Mouse (Mus musculus): Measurements from ENCODE around the gene Col24a1.

- TF ChIP-seq EP300 (IDR thresholded peaks at IDR 0.05; ENCODE audit: low read depth) (no peak), CTCF (IDR thresholded peaks at IDR 0.05; ENCODE audit: low read depth) (no peak)
Measured at GRCm38 (mm10) chr3:145514197-145514596, 221.9 kb downstream of the Col24a1 start.
